Comparison of ENCODE assay signal across 14 mouse cellular contexts in genomic region chr4:26879022-26879421, GRCm38 (mm10).
DNase-seq lines count a peak whose midpoint lies in the region; ATAC-seq and TF ChIP-seq lines count a peak whose summit lies in the region.
"Had no signal": no experiment of that assay in that cellular context is flagged by ENCODE, and none has a peak within 500 bp of the region (broad histone marks: within the 10 kb centered on the region; RNA-seq: fewer than 3 reads in every experiment).

No protein-coding gene starts in this region.

- in situ Hi-C loops in ES-E14 (cut with MboI; ENCODE audit: low sequenced_read_pairs in 2 of 2, unreplicated experiment in 2 of 2), result no loop called here

- no peak for TF ChIP-seq POLR2A in kidney, adult 2 months (IDR thresholded peaks at IDR 0.05; ENCODE audit: low read depth, low read length)

- H3K9ac ChIP-seq in ES-E14 (ENCODE audit: insufficient read depth, low read depth, low read length, poor library complexity, severe bottlenecking), result no peak overlapping the region
- H3K9ac ChIP-seq in embryonic facial prominence, embryonic 14.5 days (ENCODE audit: low read depth, low read length), result no peak overlapping the region
- H3K9ac ChIP-seq: intestine, embryonic 15.5 days; lung, embryonic 15.5 days; midbrain, embryonic 15.5 days had no signal

- intact Hi-C loops in heart, postnatal 14 days (cut with DNase I), result no loop called here
- intact Hi-C loops in heart, postnatal 10 days (cut with DNase I), result no loop called here

- no peak overlapping the region for H3K27ac ChIP-seq in kidney, adult 2 months (ENCODE audit: insufficient read depth, low read depth, low read length)
- H3K27ac ChIP-seq in ES-E14 (ENCODE audit: insufficient read depth, low read depth, low read length, poor library complexity, severe bottlenecking), result no peak overlapping the region
- no peak overlapping the region for H3K27ac ChIP-seq in embryonic facial prominence, embryonic 14.5 days (replicated peaks; ENCODE audit: low read depth, low read length)
- H3K27ac ChIP-seq: heart, embryonic 10.5 days; intestine, embryonic 15.5 days; lung, embryonic 15.5 days; midbrain, embryonic 15.5 days had no signal

- no peaks in the 10 kb centered on the region for H3K27me3 ChIP-seq in kidney, adult 2 months (replicated peaks; ENCODE audit: control insufficient read depth, insufficient read depth, low read length)
- no peaks in the 10 kb centered on the region for H3K27me3 ChIP-seq in embryonic facial prominence, embryonic 14.5 days (replicated peaks; ENCODE audit: control insufficient read depth, insufficient read depth, low read length)
- H3K27me3 ChIP-seq: intestine, embryonic 15.5 days; lung, embryonic 15.5 days; midbrain, embryonic 15.5 days had no signal

- no peak overlapping the region for H3K4me3 ChIP-seq in kidney, adult 2 months (ENCODE audit: insufficient read depth, low read depth, low read length)
- no peak overlapping the region for H3K4me3 ChIP-seq in ES-E14 (ENCODE audit: insufficient read depth in 1 of 2, low read depth in 1 of 2, low read length in 2 of 2, poor library complexity in 1 of 2, severe bottlenecking in 1 of 2)
- H3K4me3 ChIP-seq in embryonic facial prominence, embryonic 14.5 days (ENCODE audit: low read depth, low read length), result no peak overlapping the region
- H3K4me3 ChIP-seq: heart, embryonic 10.5 days; intestine, embryonic 15.5 days; lung, embryonic 15.5 days; midbrain, embryonic 15.5 days had no signal

- H3K4me1 ChIP-seq in kidney, adult 2 months (ENCODE audit: control insufficient read depth, insufficient read depth, low read length), result no peaks in the 10 kb centered on the region
- no peaks in the 10 kb centered on the region for H3K4me1 ChIP-seq in ES-E14 (ENCODE audit: control insufficient read depth in 2 of 2, insufficient read depth in 2 of 2, low read length in 2 of 2, poor library complexity in 1 of 2)
- H3K4me1 ChIP-seq in embryonic facial prominence, embryonic 14.5 days (ENCODE audit: control insufficient read depth, insufficient read depth, low read length), result no peaks in the 10 kb centered on the region
- H3K4me1 ChIP-seq: heart, embryonic 10.5 days; intestine, embryonic 15.5 days; lung, embryonic 15.5 days; midbrain, embryonic 15.5 days had no signal

- 0 out of 2 replicates have a peak, but pooled peaks have one; percentile 8 for TF ChIP-seq CTCF in kidney, adult 2 months (conservative IDR thresholded peaks at IDR 0.05; ENCODE audit: insufficient read depth, insufficient read length, low read depth, low read length)

- no peaks in the 10 kb centered on the region for H3K36me3 ChIP-seq in kidney, adult 2 months (ENCODE audit: control insufficient read depth, insufficient read depth, low read length)
- no peaks in the 10 kb centered on the region for H3K36me3 ChIP-seq in ES-E14 (ENCODE audit: control insufficient read depth, insufficient read depth, low read length, poor library complexity, severe bottlenecking)
- no peaks in the 10 kb centered on the region for H3K36me3 ChIP-seq in embryonic facial prominence, embryonic 14.5 days (ENCODE audit: control insufficient read depth, insufficient read depth, low read length)
- H3K36me3 ChIP-seq: heart, embryonic 10.5 days; intestine, embryonic 15.5 days; lung, embryonic 15.5 days; midbrain, embryonic 15.5 days had no signal

- H3K4me2 ChIP-seq in embryonic facial prominence, embryonic 14.5 days (ENCODE audit: low read depth, low read length), result no peak overlapping the region
- H3K4me2 ChIP-seq: intestine, embryonic 15.5 days; lung, embryonic 15.5 days; midbrain, embryonic 15.5 days had no signal

- no peaks in the 10 kb centered on the region for H3K9me3 ChIP-seq in ES-E14 (ENCODE audit: control insufficient read depth, insufficient read depth, low read depth, low read length)
- no peaks in the 10 kb centered on the region for H3K9me3 ChIP-seq in embryonic facial prominence, embryonic 14.5 days (ENCODE audit: control insufficient read depth, low read length)
- H3K9me3 ChIP-seq: heart, embryonic 10.5 days; intestine, embryonic 15.5 days; lung, embryonic 15.5 days; midbrain, embryonic 15.5 days had no signal

- DNase-seq in kidney, adult 2 months, result no peak
- no peak for DNase-seq in kidney, adult 18-20 months
- DNase-seq in A20 (ENCODE audit: low read depth, low spot score) (peak; percentile 16), ES-E14 (ENCODE audit: low read depth, low spot score) (peak; percentile 29)
- peak; percentile 8 for DNase-seq in embryonic facial prominence, embryonic 14.5 days (ENCODE audit: low spot score)
- DNase-seq in heart, postnatal 14 days, result no peak
- DNase-seq in heart, postnatal 10 days, result no peak
- no peak for DNase-seq in cerebellum, adult 8-10 months
- DNase-seq: layer of hippocampus, postnatal 36 days; thymus, postnatal 25 days had no signal

- ATAC-seq in embryonic facial prominence, embryonic 14.5 days (ENCODE audit: low read depth), result no peak
- ATAC-seq: intestine, embryonic 15.5 days; midbrain, embryonic 15.5 days had no signal

- 33% methylated on average over 3 of the region's 3 CpGs for WGBS in kidney, adult 2 months
- 34% methylated on average over 3 of the region's 3 CpGs for WGBS in embryonic facial prominence, embryonic 14.5 days

TF ChIP-seq in ES-E14, 5 proteins besides CTCF, POLR2A, EP300 and RAD21:
- TF ChIP-seq MAFK (IDR thresholded peaks at IDR 0.05; ENCODE audit: insufficient read depth, low read depth, low read length) (0 out of 2 replicates have a peak, but pooled peaks have one; percentile 21), ZC3H11A (IDR thresholded peaks at IDR 0.05; ENCODE audit: borderline replicate concordance, low read depth, low read length) (peak; percentile 83; the same call in 1 of the 2 replicates), HCFC1 (IDR thresholded peaks at IDR 0.05; ENCODE audit: borderline replicate concordance, insufficient read depth, low read length) (no peak), CHD2 (IDR thresholded peaks at IDR 0.05; ENCODE audit: low read depth, low read length) (no peak), ZNF384 (IDR thresholded peaks at IDR 0.05; ENCODE audit: low read depth, low read length) (no peak)

Comparison
In these comparisons a context has a peak if more than half of its experiments do, and no peak if none do; other contexts are left out.
1. DNase-seq: peak in A20 (single experiment), ES-E14 (single experiment) and embryonic facial prominence, embryonic 14.5 days (single experiment); none in kidney, adult 2 months (single experiment), kidney, adult 18-20 months (single experiment), heart, postnatal 14 days (0 of 2), heart, postnatal 10 days (0 of 2) and cerebellum, adult 8-10 months (single experiment).